Mouse (Mus musculus): ENCODE measurements around the gene Gm21981. TPM values are rescaled to one million over a fixed set of nuclear protein-coding genes. Genes with fewer than 3 reads are reported as not detected.

Gene Gm21981
- polyA plus RNA-seq, 1 experiment from 2014 or later = 0.07 TPM

GRCm38 (mm10) chr17:47721183-47721582, 26.9 kb upstream of the Gm21981 start:
- peaks cover 18% of the 10 kb centered on the region; the same call in 1 of the 2 replicates for H3K27me3 ChIP-seq (replicated peaks)
- no peaks in the 10 kb centered on the region for H3K9me3 ChIP-seq (replicated peaks)
- H3K9ac ChIP-seq = no peak overlapping the region
- ATAC-seq = no peak
- WGBS (ENCODE audit: insufficient replicate concordance) = 33% methylated on average over 4 of the region's 4 CpGs
- H3K4me3 ChIP-seq = no peak overlapping the region
- H3K4me1 ChIP-seq = no peaks in the 10 kb centered on the region
- no peaks in the 10 kb centered on the region for H3K36me3 ChIP-seq
- no peak overlapping the region for H3K4me2 ChIP-seq
- no peak overlapping the region for H3K27ac ChIP-seq

- H3K4me2 ChIP-seq = no peak overlapping the region
- H3K36me3 ChIP-seq = no peaks in the 10 kb centered on the region
- 34% methylated on average over 3 of the region's 3 CpGs for WGBS (ENCODE audit: insufficient replicate concordance)
- H3K9ac ChIP-seq = no peak overlapping the region
- H3K4me1 ChIP-seq = peaks cover 9% of the 10 kb centered on the region; the same call in 1 of the 2 replicates
- H3K27me3 ChIP-seq (replicated peaks) = peaks cover 42% of the 10 kb centered on the region; the same call in 1 of the 2 replicates
- H3K27ac ChIP-seq = no peak overlapping the region
- no peaks in the 10 kb centered on the region for H3K9me3 ChIP-seq (replicated peaks)
- no peak overlapping the region for H3K4me3 ChIP-seq
- no peak for ATAC-seq
Observed at GRCm38 (mm10) chr17:47715037-47715436, 20.8 kb upstream of the Gm21981 start.

- Histone ChIP-seq H3K4me2 (no peak overlapping the region), H3K9ac (no peak overlapping the region), H3K4me3 (no peak overlapping the region), H3K36me3 (no peaks in the 10 kb centered on the region), H3K27me3 (replicated peaks) (peaks cover 52% of the 10 kb centered on the region; the same call in 1 of the 2 replicates), H3K9me3 (replicated peaks) (no peaks in the 10 kb centered on the region), H3K27ac (no peak overlapping the region), H3K4me1 (peaks cover 9% of the 10 kb centered on the region; the same call in 1 of the 2 replicates)
- 55% methylated on average over 10 of the region's 22 CpGs for WGBS (ENCODE audit: insufficient replicate concordance)
- ATAC-seq = no peak
Observed at GRCm38 (mm10) chr17:47712889-47713571, 18.8 kb upstream of the Gm21981 start.

- no peak overlapping the region for H3K4me3 ChIP-seq
- no peaks in the 10 kb centered on the region for H3K36me3 ChIP-seq
- H3K9ac ChIP-seq = no peak overlapping the region
- H3K27ac ChIP-seq = no peak overlapping the region
- peaks cover 9% of the 10 kb centered on the region; the same call in 1 of the 2 replicates for H3K4me1 ChIP-seq
- no peaks in the 10 kb centered on the region for H3K9me3 ChIP-seq (replicated peaks)
- ATAC-seq = peak; percentile 43; the same call in 1 of the 2 replicates
- H3K4me2 ChIP-seq = no peak overlapping the region
- WGBS (ENCODE audit: insufficient replicate concordance) = 41% methylated on average over 6 of the region's 6 CpGs
- peaks cover 63% of the 10 kb centered on the region for H3K27me3 ChIP-seq (replicated peaks)
Observed at GRCm38 (mm10) chr17:47711883-47712282, 17.6 kb upstream of the Gm21981 start.

GRCm38 (mm10) chr17:47710036-47710435, 15.8 kb upstream of the Gm21981 start:
- Histone ChIP-seq H3K36me3 (no peaks in the 10 kb centered on the region), H3K9ac (no peak overlapping the region), H3K4me3 (no peak overlapping the region), H3K4me1 (peaks cover 9% of the 10 kb centered on the region; the same call in 1 of the 2 replicates), H3K9me3 (replicated peaks) (no peaks in the 10 kb centered on the region), H3K27me3 (replicated peaks) (peaks cover 65% of the 10 kb centered on the region), H3K27ac (no peak overlapping the region), H3K4me2 (no peak overlapping the region)
- WGBS (ENCODE audit: insufficient replicate concordance) = 25% methylated on average over 3 of the region's 3 CpGs
- no peak for ATAC-seq

- H3K36me3 ChIP-seq = no peaks in the 10 kb centered on the region
- H3K27me3 ChIP-seq (replicated peaks) = peaks cover 76% of the 10 kb centered on the region
- H3K4me2 ChIP-seq = no peak overlapping the region
- no peak overlapping the region for H3K27ac ChIP-seq
- no peak for ATAC-seq
- peaks cover 9% of the 10 kb centered on the region; the same call in 1 of the 2 replicates for H3K4me1 ChIP-seq
- 74% methylated on average over 4 of the region's 4 CpGs for WGBS (ENCODE audit: insufficient replicate concordance)
- no peak overlapping the region for H3K9ac ChIP-seq
- H3K4me3 ChIP-seq = no peak overlapping the region
- no peaks in the 10 kb centered on the region for H3K9me3 ChIP-seq (replicated peaks)
Observed at GRCm38 (mm10) chr17:47708972-47709371, 14.7 kb upstream of the Gm21981 start.

- peaks cover 9% of the 10 kb centered on the region for H3K4me1 ChIP-seq
- WGBS (ENCODE audit: insufficient replicate concordance) = 68% methylated on average over 3 of the region's 3 CpGs
- H3K27ac ChIP-seq = no peak overlapping the region
- H3K9me3 ChIP-seq (replicated peaks) = no peaks in the 10 kb centered on the region
- H3K4me2 ChIP-seq = no peak overlapping the region
- no peaks in the 10 kb centered on the region for H3K36me3 ChIP-seq
- ATAC-seq = no peak
- no peak overlapping the region for H3K9ac ChIP-seq
- H3K27me3 ChIP-seq (replicated peaks) = peaks cover 84% of the 10 kb centered on the region
- H3K4me3 ChIP-seq = no peak overlapping the region
Observed at GRCm38 (mm10) chr17:47707961-47708360, 13.7 kb upstream of the Gm21981 start.

- Histone ChIP-seq H3K4me1 (peaks cover under 1% of the 10 kb centered on the region; the same call in 1 of the 2 replicates), H3K4me3 (no peak overlapping the region), H3K27ac (no peak overlapping the region), H3K4me2 (no peak overlapping the region), H3K9ac (no peak overlapping the region), H3K27me3 (replicated peaks) (peaks cover 91% of the 10 kb centered on the region), H3K36me3 (no peaks in the 10 kb centered on the region), H3K9me3 (replicated peaks) (no peaks in the 10 kb centered on the region)
- ATAC-seq = no peak
- 50% methylated on average over 1 of the region's 1 CpGs for WGBS (ENCODE audit: insufficient replicate concordance)
Observed at GRCm38 (mm10) chr17:47706196-47706595, 11.9 kb upstream of the Gm21981 start.

- 60% methylated on average over 4 of the region's 4 CpGs for WGBS (ENCODE audit: insufficient replicate concordance)
- no peak for ATAC-seq
Observed at GRCm38 (mm10) chr17:47704692-47705091, 10.4 kb upstream of the Gm21981 start.

GRCm38 (mm10) chr17:47703556-47703955, 9.3 kb upstream of the Gm21981 start:
- Histone ChIP-seq H3K27me3 (replicated peaks) (peaks cover 76% of the 10 kb centered on the region), H3K4me3 (no peak overlapping the region), H3K36me3 (no peaks in the 10 kb centered on the region), H3K4me2 (no peak overlapping the region), H3K27ac (no peak overlapping the region), H3K4me1 (no peaks in the 10 kb centered on the region; the same call in 1 of the 2 replicates), H3K9me3 (replicated peaks) (no peaks in the 10 kb centered on the region), H3K9ac (no peak overlapping the region)
- no peak for ATAC-seq
- WGBS (ENCODE audit: insufficient replicate concordance) = 20% methylated on average over 20 of the region's 20 CpGs

More at GRCm38 (mm10) chr17:47704692-47705091, 10.4 kb upstream of the Gm21981 start:
- peaks cover 86% of the 10 kb centered on the region for H3K27me3 ChIP-seq (replicated peaks)
- no peaks in the 10 kb centered on the region for H3K36me3 ChIP-seq
- no peak overlapping the region for H3K4me2 ChIP-seq
- H3K9ac ChIP-seq = no peak overlapping the region
- H3K4me3 ChIP-seq = no peak overlapping the region
- H3K9me3 ChIP-seq (replicated peaks) = no peaks in the 10 kb centered on the region
- H3K27ac ChIP-seq = no peak overlapping the region
- H3K4me1 ChIP-seq = no peaks in the 10 kb centered on the region; the same call in 1 of the 2 replicates

- H3K27me3 ChIP-seq (replicated peaks) = peaks cover 76% of the 10 kb centered on the region
- H3K9ac ChIP-seq = no peak overlapping the region
- H3K4me2 ChIP-seq = no peak overlapping the region
- H3K4me3 ChIP-seq = no peak overlapping the region
- WGBS (ENCODE audit: insufficient replicate concordance) = 21% methylated on average over 28 of the region's 28 CpGs
- H3K27ac ChIP-seq = no peak overlapping the region
- H3K9me3 ChIP-seq (replicated peaks) = no peaks in the 10 kb centered on the region
- ATAC-seq = no peak
- H3K4me1 ChIP-seq = peaks cover 7% of the 10 kb centered on the region; the same call in 1 of the 2 replicates
- H3K36me3 ChIP-seq = no peaks in the 10 kb centered on the region
Observed at GRCm38 (mm10) chr17:47702548-47703345, 8.5 kb upstream of the Gm21981 start.

GRCm38 (mm10) chr17:47701793-47702192, 7.5 kb upstream of the Gm21981 start:
- Histone ChIP-seq H3K4me3 (no peak overlapping the region), H3K36me3 (no peaks in the 10 kb centered on the region), H3K4me1 (peaks cover 8% of the 10 kb centered on the region; the same call in 1 of the 2 replicates), H3K9ac (no peak overlapping the region), H3K27me3 (replicated peaks) (peaks cover 76% of the 10 kb centered on the region), H3K27ac (no peak overlapping the region), H3K4me2 (no peak overlapping the region), H3K9me3 (replicated peaks) (no peaks in the 10 kb centered on the region)
- ATAC-seq = no peak
- 63% methylated on average over 9 of the region's 9 CpGs for WGBS (ENCODE audit: insufficient replicate concordance)

Measured in liver, embryonic 12.5 days (tissue).